Mouse (Mus musculus) lung, adult 2 months (tissue): ENCODE data around the gene App.

Experiments
- CTCF ChIP-seq: fragments of 200-500 bp; IDR thresholded peaks from 2 replicates; pipeline ENCODE4 v1.5.1; 2011; ENCODE audit warnings: mild to moderate bottlenecking, low read length, control low read depth; ENCODE audit not compliant: insufficient read depth
- POLR2A ChIP-seq: fragments of 200-500 bp; IDR thresholded peaks from 2 replicates; pipeline ENCODE4 v1.6.1; 2011; ENCODE audit warnings: low read depth, mild to moderate bottlenecking, control low read depth, low read length, borderline replicate concordance; ENCODE audit errors: extremely low read depth

DNA sequence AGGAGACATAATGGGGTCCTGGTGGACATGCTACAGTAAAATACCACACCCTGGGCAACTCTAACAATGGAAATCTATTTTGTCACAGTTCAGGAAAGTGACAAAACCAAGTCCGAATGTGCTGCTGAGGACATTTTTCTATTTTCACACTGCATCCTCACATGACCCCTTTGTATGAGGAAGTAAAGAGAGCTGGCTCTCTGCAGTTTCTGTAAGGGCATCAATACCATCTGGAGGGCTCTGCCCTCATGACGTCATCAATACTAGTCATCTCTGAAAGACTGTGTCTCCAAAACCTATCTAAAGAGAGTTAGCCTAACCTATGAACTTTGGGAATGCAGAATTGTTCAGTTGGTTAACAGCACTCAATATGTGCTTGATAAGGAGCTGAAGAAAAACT is 59.6 kb downstream of the App start:
- TF ChIP-seq POLR2A (no peak), CTCF (no peak)
